Mouse (Mus musculus) brain, embryonic 14.5 days (tissue): Measurements from ENCODE around the gene Fgf15.

Experiments
- CTCF ChIP-seq: fragments of 200-500 bp; IDR thresholded peaks from 2 replicates; pipeline ENCODE4 v1.5.1; 2012; ENCODE audit warnings: inconsistent platforms, mild to moderate bottlenecking, moderate library complexity, borderline replicate concordance; ENCODE audit not compliant: insufficient read depth, insufficient read length; ENCODE audit errors: extremely low read depth
- POLR2A ChIP-seq: fragments of 200-500 bp; IDR thresholded peaks from 2 replicates; pipeline ENCODE4 v1.6.1; 2012; ENCODE audit warnings: mild to moderate bottlenecking, inconsistent platforms, borderline replicate concordance; ENCODE audit not compliant: poor library complexity, insufficient read depth, insufficient read length, severe bottlenecking; ENCODE audit errors: extremely low read depth

- TF ChIP-seq CTCF (no peak), POLR2A (no peak)
Observed at GRCm38 (mm10) chr7:144892322-144892721, 4.0 kb upstream of the Fgf15 start.
